Mouse (Mus musculus): ENCODE measurements around the gene Prap1. TPM values are rescaled to one million over a fixed set of nuclear protein-coding genes. Genes with fewer than 3 reads are reported as not detected.
A peak's percentile ranks its signal among the peaks of the same experiment; 100 is the strongest.

Gene Prap1
- polyA plus RNA-seq, 1 experiment from 2014 or later, result not detected

DNA sequence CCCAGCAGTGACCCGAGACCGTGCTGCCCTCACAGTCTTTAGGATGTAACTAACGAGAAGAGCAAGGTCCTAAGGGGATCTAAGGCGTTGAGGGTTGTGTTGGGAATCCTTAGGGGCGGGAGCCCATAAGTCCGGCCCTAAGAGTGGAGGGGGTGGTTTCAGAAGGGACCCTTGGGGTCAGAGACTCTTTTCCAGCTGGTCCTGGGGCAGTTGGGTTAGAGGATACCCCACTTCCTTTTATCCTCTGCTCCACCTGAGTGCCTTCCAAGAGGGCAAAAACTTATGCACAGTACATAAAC, 31.4 kb upstream of the Prap1 start:
- Histone ChIP-seq H3K27me3 (replicated peaks) (peaks cover 5% of the 10 kb centered on the region; the same call in 1 of the 2 replicates), H3K36me3 (no peaks in the 10 kb centered on the region), H3K27ac (peak overlapping the region; percentile 74; the same call in 1 of the 2 replicates), H3K4me1 (peaks cover 61% of the 10 kb centered on the region), H3K9me3 (no peaks in the 10 kb centered on the region), H3K4me3 (peak overlapping the region; percentile 32; the same call in 1 of the 2 replicates), H3K9ac (peak overlapping the region; percentile 53), H3K4me2 (replicated peaks) (peak overlapping the region; percentile 60)
- peak; percentile 15; the same call in 1 of the 2 replicates for ATAC-seq (ENCODE audit: low FRiP score, low read depth)
- under 1% methylated on average over 6 of the region's 6 CpGs for WGBS

DNA sequence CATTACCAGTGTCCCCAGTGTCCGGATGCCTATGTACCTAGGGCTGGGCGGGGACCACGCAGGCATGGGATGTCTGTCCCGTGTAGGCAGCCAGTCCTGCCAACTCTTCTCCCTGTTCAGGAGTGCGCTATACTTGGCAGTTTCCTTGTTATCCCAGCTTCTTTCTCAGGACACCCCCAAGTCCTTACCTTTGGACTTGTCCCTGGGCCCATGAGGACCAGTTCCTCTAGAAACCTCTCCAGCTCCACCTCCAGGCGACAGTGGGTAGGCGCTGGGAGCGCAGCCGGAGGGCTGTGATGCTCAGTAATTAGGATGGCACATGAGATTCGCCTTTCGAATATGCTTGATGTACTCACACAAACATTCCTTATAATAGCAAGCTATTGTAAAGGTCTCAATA, 30.9 kb upstream of the Prap1 start:
- WGBS, result 9% methylated on average over 11 of the region's 11 CpGs
- 0 out of 2 replicates have a peak, but pooled peaks have one; percentile 10 for ATAC-seq (ENCODE audit: low FRiP score, low read depth)
- Histone ChIP-seq H3K36me3 (no peaks in the 10 kb centered on the region), H3K27ac (0 out of 2 replicates have a peak overlapping the region, but pooled peaks have one; percentile 74), H3K27me3 (replicated peaks) (peaks cover 5% of the 10 kb centered on the region; the same call in 1 of the 2 replicates), H3K4me3 (no peak overlapping the region), H3K4me1 (peaks cover 57% of the 10 kb centered on the region), H3K9me3 (no peaks in the 10 kb centered on the region), H3K4me2 (replicated peaks) (peak overlapping the region; percentile 60), H3K9ac (no peak overlapping the region)

DNA sequence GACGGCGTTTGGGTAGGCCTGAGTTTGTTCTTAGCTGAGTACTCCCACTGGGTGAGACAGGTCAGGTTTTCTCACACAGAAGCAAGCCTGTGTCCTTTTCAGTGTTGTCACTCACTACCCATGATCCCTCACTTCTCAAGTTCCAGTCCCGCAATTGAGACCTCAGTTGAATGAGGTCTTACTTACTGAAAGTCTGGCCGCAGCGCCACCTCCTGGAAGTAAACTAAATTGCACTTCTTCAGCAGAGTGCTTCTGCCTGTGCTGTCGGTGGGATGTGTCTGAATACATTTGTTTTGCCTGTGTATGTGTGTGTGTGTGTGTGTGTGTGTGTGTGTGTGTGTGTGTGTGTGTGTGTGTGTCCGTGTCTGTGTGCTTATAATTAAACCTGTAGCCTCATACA, 30.1 kb upstream of the Prap1 start:
- no peak overlapping the region for H3K9ac ChIP-seq
- H3K4me1 ChIP-seq, result peaks cover 51% of the 10 kb centered on the region
- WGBS, result 17% methylated on average over 7 of the region's 7 CpGs
- no peak overlapping the region for H3K4me3 ChIP-seq
- no peaks in the 10 kb centered on the region for H3K9me3 ChIP-seq
- H3K36me3 ChIP-seq, result no peaks in the 10 kb centered on the region
- no peak for ATAC-seq (ENCODE audit: low FRiP score, low read depth)
- 0 out of 2 replicates have a peak overlapping the region, but pooled peaks have one; percentile 5 for H3K4me2 ChIP-seq (replicated peaks)
- peaks cover 5% of the 10 kb centered on the region; the same call in 1 of the 2 replicates for H3K27me3 ChIP-seq (replicated peaks)
- H3K27ac ChIP-seq, result no peak overlapping the region

DNA sequence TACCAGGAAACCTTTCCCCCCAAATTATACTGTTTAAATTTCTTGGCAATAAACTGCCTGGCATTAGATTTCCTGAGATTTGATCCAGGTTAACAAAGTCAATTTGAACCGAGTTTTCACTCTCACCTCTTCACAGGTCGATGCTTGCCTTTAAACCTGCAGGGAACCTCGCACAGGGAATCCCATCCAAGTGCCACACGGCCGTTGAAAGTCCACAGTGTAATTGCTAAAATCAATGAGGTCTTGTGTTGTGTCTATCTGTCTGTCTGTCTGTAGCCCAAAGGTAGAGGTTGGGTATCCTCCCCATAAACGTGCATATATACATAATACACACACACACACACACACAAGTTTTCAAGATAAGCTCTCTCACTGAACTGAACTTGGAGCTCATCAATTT, 25.8 kb upstream of the Prap1 start:
- ATAC-seq (ENCODE audit: low FRiP score, low read depth), result no peak
- H3K4me3 ChIP-seq, result no peak overlapping the region
- H3K4me2 ChIP-seq (replicated peaks), result no peak overlapping the region
- H3K9me3 ChIP-seq, result no peaks in the 10 kb centered on the region
- H3K4me1 ChIP-seq, result peaks cover 15% of the 10 kb centered on the region
- H3K27me3 ChIP-seq (replicated peaks), result no peaks in the 10 kb centered on the region; the same call in 1 of the 2 replicates
- WGBS, result 68% methylated on average over 6 of the region's 6 CpGs
- H3K36me3 ChIP-seq, result no peaks in the 10 kb centered on the region
- no peak overlapping the region for H3K9ac ChIP-seq
- H3K27ac ChIP-seq, result no peak overlapping the region

DNA sequence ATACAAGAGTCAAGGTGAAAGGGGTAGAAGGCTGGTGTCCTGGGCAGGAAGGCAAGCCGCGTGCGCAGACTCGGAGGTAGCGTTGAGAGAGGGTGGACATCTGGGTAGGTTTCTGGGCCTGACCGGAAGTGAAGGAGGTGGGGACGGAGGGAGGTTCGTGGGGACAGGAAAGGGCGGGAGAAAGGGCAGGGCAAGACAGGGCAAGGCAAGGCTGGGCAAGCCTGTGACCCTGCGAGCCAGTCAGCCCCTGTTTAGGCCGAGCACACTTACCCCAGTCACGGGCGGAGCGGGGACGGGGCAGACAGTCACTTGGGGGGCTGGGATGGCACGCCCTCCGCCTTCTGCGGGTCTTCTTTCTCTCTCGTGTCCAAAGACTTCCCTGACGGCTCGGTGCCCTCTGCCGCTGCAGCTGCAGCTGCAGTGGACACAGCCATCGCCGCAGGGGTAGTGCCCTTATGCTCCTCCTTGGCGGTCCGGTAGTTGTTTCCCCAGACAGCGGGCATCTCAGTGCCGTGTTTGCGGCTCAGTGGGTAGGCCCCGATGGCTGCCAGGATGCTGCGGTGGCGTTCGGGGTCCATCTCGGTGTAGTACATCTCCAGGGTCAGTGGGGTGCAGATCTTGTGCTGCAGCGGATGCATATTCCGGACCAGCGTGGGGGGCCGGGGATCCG, 23.0 kb upstream of the Prap1 start:
- WGBS, result 33% methylated on average over 39 of the region's 39 CpGs
- H3K27me3 ChIP-seq (replicated peaks), result no peaks in the 10 kb centered on the region
- H3K36me3 ChIP-seq, result no peaks in the 10 kb centered on the region
- no peak for ATAC-seq (ENCODE audit: low FRiP score, low read depth)
- H3K9me3 ChIP-seq, result no peaks in the 10 kb centered on the region
- H3K4me3 ChIP-seq, result no peak overlapping the region
- no peak overlapping the region for H3K27ac ChIP-seq
- 0 out of 2 replicates have a peak overlapping the region, but pooled peaks have one; percentile 33 for H3K9ac ChIP-seq
- 0 out of 2 replicates have a peak, but pooled peaks cover 6% of the 10 kb centered on the region for H3K4me1 ChIP-seq
- peak overlapping the region; percentile 44 for H3K4me2 ChIP-seq (replicated peaks)

DNA sequence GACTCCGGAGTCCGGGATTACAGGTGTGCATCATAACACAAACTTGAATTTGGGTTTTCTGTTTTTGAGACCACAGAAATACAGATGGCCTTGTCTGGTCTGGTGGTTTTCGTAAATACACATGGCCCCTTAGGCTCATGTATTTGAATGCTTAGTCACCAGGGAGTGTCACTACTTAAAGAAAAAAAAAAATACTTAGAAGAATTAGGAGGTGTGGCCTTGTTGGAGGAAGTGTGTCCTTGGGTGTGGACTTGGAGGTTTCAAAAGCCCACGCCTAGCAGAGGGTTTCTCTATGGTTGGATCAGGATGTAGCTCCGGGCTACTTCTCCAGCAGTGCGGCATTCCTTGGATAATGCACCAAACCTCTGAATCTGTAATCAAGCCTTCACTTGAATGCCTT, 15.5 kb upstream of the Prap1 start:
- H3K4me3 ChIP-seq, result no peak overlapping the region
- H3K9me3 ChIP-seq, result no peaks in the 10 kb centered on the region
- WGBS, result 80% methylated on average over 6 of the region's 6 CpGs
- no peak for ATAC-seq (ENCODE audit: low FRiP score, low read depth)
- no peaks in the 10 kb centered on the region for H3K36me3 ChIP-seq
- peaks cover 11% of the 10 kb centered on the region for H3K27me3 ChIP-seq (replicated peaks)
- H3K27ac ChIP-seq, result no peak overlapping the region
- H3K4me1 ChIP-seq, result peaks cover 24% of the 10 kb centered on the region
- H3K9ac ChIP-seq, result no peak overlapping the region
- H3K4me2 ChIP-seq (replicated peaks), result no peak overlapping the region

DNA sequence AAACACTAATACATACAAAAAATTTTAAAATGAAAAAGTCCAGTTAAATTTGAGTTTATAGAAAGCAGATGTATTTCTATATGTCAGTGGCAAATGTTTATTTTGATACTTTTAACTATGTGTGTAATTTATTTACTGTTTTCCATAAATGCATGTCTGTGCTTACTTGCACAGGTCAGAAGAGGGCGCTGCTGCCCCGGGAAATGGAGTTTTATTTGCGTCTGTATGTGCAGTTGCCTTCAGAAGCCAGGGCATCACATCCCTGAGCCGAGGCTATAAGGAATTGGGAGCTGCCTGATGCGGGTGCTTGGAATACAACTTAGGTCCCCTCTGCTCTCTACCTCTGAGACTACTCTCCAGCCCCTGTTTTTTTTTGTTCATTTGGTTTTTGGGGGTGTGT, 14.5 kb upstream of the Prap1 start:
- H3K4me2 ChIP-seq (replicated peaks), result no peak overlapping the region
- H3K9ac ChIP-seq, result no peak overlapping the region
- WGBS, result 3% methylated on average over 5 of the region's 5 CpGs
- no peak overlapping the region for H3K27ac ChIP-seq
- H3K4me1 ChIP-seq, result peaks cover 24% of the 10 kb centered on the region
- peaks cover 11% of the 10 kb centered on the region for H3K27me3 ChIP-seq (replicated peaks)
- ATAC-seq (ENCODE audit: low FRiP score, low read depth), result no peak
- no peak overlapping the region for H3K4me3 ChIP-seq
- H3K36me3 ChIP-seq, result no peaks in the 10 kb centered on the region
- no peaks in the 10 kb centered on the region for H3K9me3 ChIP-seq

DNA sequence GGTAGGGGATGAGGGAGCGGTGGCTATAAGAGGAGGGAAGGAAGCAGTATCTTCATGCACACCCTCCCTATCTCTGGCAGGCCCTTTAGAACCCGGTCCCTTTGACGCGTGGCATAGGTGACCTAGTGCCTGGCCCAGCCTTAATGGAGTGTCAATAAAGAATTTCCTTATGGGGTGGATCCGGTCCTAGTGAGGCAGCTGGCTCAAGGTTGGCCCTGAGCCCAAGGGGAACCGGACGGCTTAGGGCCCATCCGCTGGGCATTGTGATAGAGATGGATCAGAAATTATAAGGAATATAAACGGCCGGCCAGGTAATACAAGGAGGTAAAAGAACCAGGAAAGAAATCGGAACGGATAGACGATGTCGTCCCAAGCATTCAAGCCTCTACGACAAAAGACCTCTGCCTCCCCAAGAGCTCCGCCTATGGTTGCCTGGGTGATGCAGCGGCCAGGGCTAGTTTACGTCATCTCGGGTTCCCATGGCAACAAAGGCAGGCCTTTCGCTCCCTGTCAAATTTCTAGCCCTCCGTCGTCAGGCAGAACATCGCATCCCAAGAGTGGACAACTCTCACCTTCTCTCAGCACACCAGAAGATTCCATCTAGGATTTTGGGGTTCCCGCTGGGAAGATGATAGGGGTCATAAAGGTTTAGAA, 12.6 kb upstream of the Prap1 start:
- no peaks in the 10 kb centered on the region for H3K9me3 ChIP-seq
- peak overlapping the region; percentile 23 for H3K4me3 ChIP-seq
- H3K36me3 ChIP-seq, result no peaks in the 10 kb centered on the region
- peak overlapping the region; percentile 67 for H3K4me2 ChIP-seq (replicated peaks)
- WGBS, result 3% methylated on average over 24 of the region's 24 CpGs
- peaks cover 24% of the 10 kb centered on the region for H3K4me1 ChIP-seq
- H3K27me3 ChIP-seq (replicated peaks), result peaks cover 11% of the 10 kb centered on the region
- peak overlapping the region; percentile 53 for H3K9ac ChIP-seq
- ATAC-seq (ENCODE audit: low FRiP score, low read depth), result peak; percentile 81
- H3K27ac ChIP-seq, result peak overlapping the region; percentile 43; the same call in 1 of the 2 replicates

DNA sequence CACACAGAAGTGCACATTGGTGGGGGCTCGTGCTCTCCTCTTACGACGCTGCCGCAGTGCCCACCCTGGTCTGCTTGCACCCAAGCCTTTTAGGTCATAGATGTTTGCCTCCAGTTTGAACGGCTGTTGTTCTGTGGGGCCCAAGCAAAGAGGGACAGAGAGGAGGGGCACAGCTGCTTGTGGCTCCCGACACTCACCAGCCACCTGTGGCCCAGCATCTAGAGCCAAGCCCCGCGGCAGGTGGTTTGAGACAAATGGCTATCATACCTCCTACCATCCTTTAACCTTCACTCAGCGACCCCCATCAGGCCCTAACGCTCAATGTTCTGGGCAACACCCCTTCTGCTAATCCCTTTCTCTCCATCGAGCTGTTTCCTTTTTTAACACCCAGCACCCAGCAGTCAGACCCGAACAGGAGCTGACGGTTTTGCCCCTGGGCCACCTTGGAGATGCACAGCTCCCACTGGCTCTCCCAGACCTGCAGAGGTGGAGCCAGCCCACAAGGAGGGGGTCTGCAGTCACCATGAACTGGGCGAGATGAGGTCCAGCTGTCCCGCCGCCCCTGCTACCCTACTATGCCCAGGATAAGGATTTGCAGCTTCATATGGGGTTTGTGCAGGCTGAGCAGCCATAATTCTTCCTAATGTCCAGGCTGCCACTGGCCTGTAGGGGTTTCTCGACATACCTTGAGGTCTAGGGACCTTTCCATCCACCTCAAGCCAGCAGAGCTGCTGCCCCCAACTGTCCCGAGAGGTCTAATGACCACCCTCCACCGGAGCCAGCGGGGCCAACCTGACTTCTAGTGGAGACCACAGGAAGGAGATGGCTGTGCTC, 11.6 kb upstream of the Prap1 start:
- H3K9ac ChIP-seq, result peak overlapping the region; percentile 53
- H3K9me3 ChIP-seq, result no peaks in the 10 kb centered on the region
- peak overlapping the region; percentile 23 for H3K4me3 ChIP-seq
- H3K4me2 ChIP-seq (replicated peaks), result peak overlapping the region; percentile 67
- H3K4me1 ChIP-seq, result peaks cover 24% of the 10 kb centered on the region
- no peaks in the 10 kb centered on the region for H3K36me3 ChIP-seq
- ATAC-seq (ENCODE audit: low FRiP score, low read depth), result peak; percentile 27
- H3K27me3 ChIP-seq (replicated peaks), result peaks cover 11% of the 10 kb centered on the region
- WGBS, result 18% methylated on average over 20 of the region's 20 CpGs
- 0 out of 2 replicates have a peak overlapping the region, but pooled peaks have one; percentile 3 for H3K27ac ChIP-seq

DNA sequence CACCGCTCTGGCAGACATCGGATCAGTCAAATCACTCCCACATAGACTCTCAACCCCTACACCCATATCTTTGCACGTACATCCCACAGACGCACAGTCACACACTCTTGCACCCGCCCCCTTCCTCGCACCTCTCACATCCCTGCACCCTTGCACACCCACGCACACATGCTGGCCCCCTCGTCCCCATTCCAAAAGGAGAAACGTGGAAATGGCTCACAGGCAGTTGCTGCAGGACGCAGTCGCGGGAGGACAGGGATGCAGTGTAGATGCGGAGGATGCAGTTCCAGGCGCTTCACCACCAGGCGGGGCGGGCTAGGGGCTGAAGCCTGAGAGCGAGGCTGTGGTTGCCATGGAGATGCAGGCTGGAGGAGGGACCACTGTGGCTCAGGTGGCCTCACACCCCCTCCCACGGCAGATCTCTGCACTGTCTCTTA, 10.9 kb upstream of the Prap1 start, which contains the start of gene Caly:
TSS of gene Caly (minus strand) at position 307 of the 437 bp plus-strand sequence.
- H3K27me3 ChIP-seq (replicated peaks), result peaks cover 11% of the 10 kb centered on the region
- WGBS, result 6% methylated on average over 18 of the region's 18 CpGs
- peaks cover 24% of the 10 kb centered on the region for H3K4me1 ChIP-seq
- H3K4me3 ChIP-seq, result peak within 1 kb of the TSS; percentile 23
- H3K9ac ChIP-seq, result peak within 1 kb of the TSS; percentile 53
- peak within 1 kb of the TSS; percentile 67 for H3K4me2 ChIP-seq (replicated peaks)
- H3K9me3 ChIP-seq, result no peaks in the 10 kb centered on the region
- peak within 1 kb of the TSS; percentile 3; the same call in 1 of the 2 replicates for H3K27ac ChIP-seq
- no peaks in the 10 kb centered on the region for H3K36me3 ChIP-seq
- peak; percentile 78 for ATAC-seq (ENCODE audit: low FRiP score, low read depth)

DNA sequence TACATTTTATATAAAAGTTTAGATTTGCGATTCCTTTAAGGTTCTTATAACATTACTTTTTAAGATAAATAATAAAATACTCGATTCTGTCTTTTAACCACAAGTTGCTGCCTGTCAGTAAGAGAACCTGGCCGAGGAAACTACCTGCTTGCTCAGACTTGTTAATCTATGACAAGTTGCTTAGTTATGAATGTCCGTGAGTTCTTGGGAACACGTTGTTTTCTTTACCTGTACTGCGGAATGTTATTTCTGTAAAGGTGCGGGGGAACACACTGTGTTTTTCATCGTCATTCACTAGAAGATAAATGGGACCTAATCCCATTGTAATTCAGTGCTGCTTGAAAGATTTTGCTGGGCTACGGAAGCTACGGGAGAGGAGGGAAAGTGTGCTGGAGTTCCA, 2.6 kb upstream of the Prap1 start:
- no peak overlapping the region for H3K4me2 ChIP-seq (replicated peaks)
- no peak overlapping the region for H3K27ac ChIP-seq
- H3K9me3 ChIP-seq, result no peaks in the 10 kb centered on the region
- no peaks in the 10 kb centered on the region for H3K4me1 ChIP-seq
- H3K36me3 ChIP-seq, result no peaks in the 10 kb centered on the region
- ATAC-seq (ENCODE audit: low FRiP score, low read depth), result no peak
- WGBS, result 84% methylated on average over 10 of the region's 10 CpGs
- H3K27me3 ChIP-seq (replicated peaks), result no peaks in the 10 kb centered on the region
- no peak overlapping the region for H3K9ac ChIP-seq
- H3K4me3 ChIP-seq, result no peak overlapping the region

DNA sequence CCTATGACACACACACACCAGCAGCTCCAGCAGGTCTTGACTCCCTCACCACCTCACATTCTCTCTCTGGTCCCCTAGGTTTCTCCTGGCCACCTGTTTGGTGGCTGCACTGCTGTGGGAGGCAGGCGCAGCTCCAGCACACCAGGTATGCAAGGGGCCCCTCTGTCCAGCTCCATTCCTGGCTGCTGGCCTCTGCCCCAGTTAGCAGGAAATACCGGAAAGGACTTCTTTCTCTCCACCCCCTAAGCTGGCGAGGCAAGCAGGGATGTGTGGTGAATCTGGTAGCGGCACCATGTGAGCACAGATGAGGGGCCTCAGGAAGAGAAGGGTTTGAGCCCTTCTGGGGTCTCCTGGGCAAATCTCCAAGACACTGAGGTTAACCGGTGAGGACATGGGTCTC, 1.8 kb downstream of the Prap1 start:
- Histone ChIP-seq H3K4me1 (no peaks in the 10 kb centered on the region), H3K27me3 (replicated peaks) (no peaks in the 10 kb centered on the region), H3K9me3 (no peaks in the 10 kb centered on the region), H3K27ac (no peak overlapping the region), H3K9ac (no peak overlapping the region), H3K36me3 (no peaks in the 10 kb centered on the region), H3K4me2 (replicated peaks) (no peak overlapping the region), H3K4me3 (no peak overlapping the region)
- no peak for ATAC-seq (ENCODE audit: low FRiP score, low read depth)
- WGBS, result 73% methylated on average over 5 of the region's 5 CpGs
